Mouse (Mus musculus) midbrain, embryonic 12.5 days (tissue): Measurements from ENCODE around the gene Myl6. TPM values are rescaled to one million over a fixed set of nuclear protein-coding genes. Genes with fewer than 3 reads are reported as not detected.

Source experiments
- ATAC-seq: fragments of 200-750 bp; cut with Nextera tagmentation; 2 replicates; pipeline ENCODE4 v1.8.0; 2017; ENCODE audit warnings: low read depth, moderate TSS enrichment, moderate library complexity; ENCODE audit not compliant: low FRiP score
- H3K27ac ChIP-seq: fragments of 300-500 bp; sonication (generic); replicated peaks from 2 replicates; pipeline ENCODE4 v1.5.1; 2016; ENCODE audit warnings: mild to moderate bottlenecking
- H3K27me3 ChIP-seq: fragments of 300-500 bp; sonication (generic); 2 replicates; pipeline ENCODE4 v1.6.1; 2016; ENCODE audit warnings: mild to moderate bottlenecking
- H3K36me3 ChIP-seq: fragments of 300-500 bp; sonication (generic); 2 replicates; pipeline ENCODE4 v1.6.1; 2016
- H3K4me1 ChIP-seq: fragments of 300-500 bp; sonication (generic); 2 replicates; pipeline ENCODE4 v1.6.1; 2016
- H3K4me2 ChIP-seq: fragments of 300-500 bp; sonication (generic); replicated peaks from 2 replicates; pipeline ENCODE4 v1.6.1; 2016; ENCODE audit warnings: mild to moderate bottlenecking, moderate library complexity
- H3K4me3 ChIP-seq: fragments of 300-500 bp; sonication (generic); 2 replicates; pipeline ENCODE4 v1.5.1; 2016; ENCODE audit warnings: mild to moderate bottlenecking
- H3K9ac ChIP-seq: fragments of 300-500 bp; sonication (generic); replicated peaks from 2 replicates; pipeline ENCODE4 v1.6.1; 2016; ENCODE audit warnings: mild to moderate bottlenecking, moderate library complexity
- H3K9me3 ChIP-seq: fragments of 300-500 bp; sonication (generic); 2 replicates; pipeline ENCODE4 v1.6.1; 2016; ENCODE audit warnings: mild to moderate bottlenecking
- WGBS: fragments of 180-500 bp; shearing (Covaris S2); methylation state at CpG from one replicate; pipeline ENCODE4 v1.1.7; 2016; 5-methylcytosine and 5-hydroxymethylcytosine counted together
- microRNA-seq: library from miRNA; unstranded; fragments of <30 nt; microRNA quantifications from one replicate; pipeline ENCODE4, GENCODE M21; 2017
- polyA plus RNA-seq: library from polyadenylated mRNA; unstranded; fragments of >200 nt; fragmentation: Nextera tagmentation; extraction: Ambion mirVana; gene quantifications from 2 replicates; pipeline ENCODE4 v1.2.1, GENCODE M21; 2016

Myl6 gene
- polyA plus RNA-seq, 1 experiment from 2014 or later, result 793 TPM

GRCm38 (mm10) chr10:128442718-128443117 lies 51.2 kb downstream of the Myl6 start:
- Histone ChIP-seq H3K4me2 (no peak overlapping the region), H3K9ac (no peak overlapping the region), H3K4me3 (no peak overlapping the region), H3K27ac (no peak overlapping the region), H3K4me1 (no peaks in the 10 kb centered on the region), H3K27me3 (no peaks in the 10 kb centered on the region), H3K9me3 (no peaks in the 10 kb centered on the region), H3K36me3 (peaks cover 43% of the 10 kb centered on the region)
- 95% methylated on average over 1 of the region's 1 CpGs for WGBS
- no peak for ATAC-seq

DNA sequence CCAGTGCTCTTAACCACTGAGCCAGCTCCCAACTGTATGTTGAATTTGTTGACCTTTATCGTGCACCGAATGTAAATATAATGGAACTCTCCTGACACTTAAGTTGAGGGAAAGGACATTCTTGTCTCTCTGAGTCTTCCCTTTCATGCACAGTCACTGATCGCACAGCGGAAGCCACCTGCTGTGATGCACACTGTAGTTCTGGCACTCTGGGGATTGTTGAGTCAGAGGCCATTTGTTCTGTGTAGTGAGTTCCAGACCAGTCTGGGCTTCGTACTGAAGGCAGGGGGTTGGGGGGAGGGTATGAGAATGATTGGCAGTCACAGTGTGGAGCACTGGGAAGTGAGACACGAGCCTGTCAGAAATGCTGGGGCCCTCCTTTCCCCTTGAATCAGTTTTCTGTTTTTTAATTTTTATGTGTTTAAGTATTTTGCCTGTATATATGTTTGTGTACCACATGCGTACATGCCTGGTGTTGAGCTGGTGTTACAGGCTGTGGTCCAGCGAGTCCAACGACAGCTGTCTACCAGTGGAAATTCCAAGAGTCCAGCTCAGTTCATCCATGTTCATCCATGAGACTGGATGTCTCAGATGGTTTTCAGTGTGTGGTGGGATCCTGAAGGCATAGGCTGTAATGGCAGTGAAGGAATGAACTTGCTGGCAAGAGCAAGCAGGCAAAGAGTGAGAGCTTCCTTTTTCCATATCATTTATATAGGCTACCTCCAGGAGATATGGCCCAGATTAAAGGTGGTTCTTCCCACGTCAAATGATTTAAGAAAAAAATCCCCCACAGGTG lies 52.4 kb downstream of the Myl6 start:
- ATAC-seq, result no peak
- no peaks in the 10 kb centered on the region for H3K4me1 ChIP-seq
- no peaks in the 10 kb centered on the region for H3K9me3 ChIP-seq
- no peak overlapping the region for H3K4me2 ChIP-seq
- H3K27ac ChIP-seq, result no peak overlapping the region
- H3K36me3 ChIP-seq, result peaks cover 55% of the 10 kb centered on the region
- H3K9ac ChIP-seq, result no peak overlapping the region
- H3K4me3 ChIP-seq, result no peak overlapping the region
- WGBS, result 88% methylated on average over 10 of the region's 10 CpGs
- H3K27me3 ChIP-seq, result no peaks in the 10 kb centered on the region

Small RNA genes lying within 50 kb of the gene (microRNA-seq; reads per million reads assigned to microRNA genes)
- gene Mir6916 (not detected), gene Mir8105 (1.9 reads per million)

Other genes starting within 250 kb of the Myl6 start
- gene Apon, start 240.0 kb downstream of the Myl6 start, polyA plus RNA-seq, result 0.21 and 0.92 TPM in 2 replicates
- not detected in 2 replicates for gene Apof, start 225.5 kb downstream of the Myl6 start, polyA plus RNA-seq
- gene Stat2, start 223.6 kb downstream of the Myl6 start, polyA plus RNA-seq, result 23.8 and 24.1 TPM in 2 replicates
- gene Il23a, start 195.4 kb downstream of the Myl6 start, polyA plus RNA-seq, result not detected in 2 replicates
- gene Pan2, start 190.8 kb downstream of the Myl6 start, polyA plus RNA-seq, result 39.8 and 41.7 TPM in 2 replicates
- gene Cnpy2, start 171.7 kb downstream of the Myl6 start, polyA plus RNA-seq, result 219 and 220 TPM in 2 replicates
- 205 and 209 TPM in 2 replicates for gene Cs, start 156.4 kb downstream of the Myl6 start, polyA plus RNA-seq
- gene Coq10a, start 125.1 kb downstream of the Myl6 start, polyA plus RNA-seq, result 28.6 and 33.6 TPM in 2 replicates
- gene Ankrd52, start 117.0 kb downstream of the Myl6 start, polyA plus RNA-seq, result 12.9 and 13.5 TPM in 2 replicates
- gene Slc39a5, start 92.9 kb downstream of the Myl6 start, polyA plus RNA-seq, result not detected in 2 replicates
- gene Nabp2, start 82.7 kb downstream of the Myl6 start, polyA plus RNA-seq, result 127 and 147 TPM in 2 replicates
- gene Rnf41, start 82.5 kb downstream of the Myl6 start, polyA plus RNA-seq, result 57.6 and 60.7 TPM in 2 replicates
- gene Smarcc2, start 34.9 kb downstream of the Myl6 start, polyA plus RNA-seq, result 188 and 202 TPM in 2 replicates
- 2.7 and 3.0 TPM in 2 replicates for gene Myl6b, start 4.5 kb upstream of the Myl6 start, polyA plus RNA-seq
- 25.6 and 26.6 TPM in 2 replicates for gene Esyt1, start 31.7 kb upstream of the Myl6 start, polyA plus RNA-seq
- gene Zc3h10, start 53.6 kb upstream of the Myl6 start, polyA plus RNA-seq, result 20.1 and 22.5 TPM in 2 replicates
- 2,391 and 2,602 TPM in 2 replicates for gene Rpl41, start 55.2 kb upstream of the Myl6 start, polyA plus RNA-seq
- gene Pa2g4, start 71.8 kb upstream of the Myl6 start, polyA plus RNA-seq, result 164 and 170 TPM in 2 replicates
- gene Erbb3, start 95.5 kb upstream of the Myl6 start, polyA plus RNA-seq, result 0.76 and 0.94 TPM in 2 replicates
- 444 and 507 TPM in 2 replicates for gene Rps26, start 132.6 kb upstream of the Myl6 start, polyA plus RNA-seq
- 8.3 and 10.4 TPM in 2 replicates for gene Ikzf4, start 151.8 kb upstream of the Myl6 start, polyA plus RNA-seq
- gene Suox, start 179.9 kb upstream of the Myl6 start, polyA plus RNA-seq, result 12.5 and 13.6 TPM in 2 replicates
- 96.5 and 102 TPM in 2 replicates for gene Rab5b, start 202.1 kb upstream of the Myl6 start, polyA plus RNA-seq
- 0.90 and 1.1 TPM in 2 replicates for gene Pmel, start 210.1 kb upstream of the Myl6 start, polyA plus RNA-seq
- gene Cdk2, start 210.9 kb upstream of the Myl6 start, polyA plus RNA-seq, result 76.4 and 85.5 TPM in 2 replicates